Mouse (Mus musculus) megakaryocyte-erythroid progenitor cell, adult 5-6 weeks (primary cell): ENCODE results near the gene Syn3. TPM values are rescaled to one million over a fixed set of nuclear protein-coding genes. Genes with fewer than 3 reads are reported as not detected.
"Not testable (repeated sequence)": the region's sequence is repeated elsewhere in the genome, so short reads cannot be mapped to it uniquely, and the experiment has no call there.

Source experiments
- ATAC-seq: replicated peaks from 2 replicates; pipeline ENCODE4 v1.8.0; 2016; ENCODE audit warnings: mild to moderate bottlenecking, inconsistent platforms; ENCODE audit not compliant: severe bottlenecking, poor library complexity, low FRiP score, low TSS enrichment
- total RNA-seq, 2 experiments: library from RNA; stranded (forward) in 1 of 2; stranded (reverse) in 1 of 2; fragments of 200-1000, 215-1000 nt in 1 of 2; fragments of >200 nt in 1 of 2; fragmentation: Nextera tagmentation in 1 of 2; gene quantifications; 2 replicates each; pipeline ENCODE4 v1.2.3; 2014 to 2017

Syn3 gene
- total RNA-seq, 2 experiments from 2014 or later = 0.14 to 0.59 TPM

DNA sequence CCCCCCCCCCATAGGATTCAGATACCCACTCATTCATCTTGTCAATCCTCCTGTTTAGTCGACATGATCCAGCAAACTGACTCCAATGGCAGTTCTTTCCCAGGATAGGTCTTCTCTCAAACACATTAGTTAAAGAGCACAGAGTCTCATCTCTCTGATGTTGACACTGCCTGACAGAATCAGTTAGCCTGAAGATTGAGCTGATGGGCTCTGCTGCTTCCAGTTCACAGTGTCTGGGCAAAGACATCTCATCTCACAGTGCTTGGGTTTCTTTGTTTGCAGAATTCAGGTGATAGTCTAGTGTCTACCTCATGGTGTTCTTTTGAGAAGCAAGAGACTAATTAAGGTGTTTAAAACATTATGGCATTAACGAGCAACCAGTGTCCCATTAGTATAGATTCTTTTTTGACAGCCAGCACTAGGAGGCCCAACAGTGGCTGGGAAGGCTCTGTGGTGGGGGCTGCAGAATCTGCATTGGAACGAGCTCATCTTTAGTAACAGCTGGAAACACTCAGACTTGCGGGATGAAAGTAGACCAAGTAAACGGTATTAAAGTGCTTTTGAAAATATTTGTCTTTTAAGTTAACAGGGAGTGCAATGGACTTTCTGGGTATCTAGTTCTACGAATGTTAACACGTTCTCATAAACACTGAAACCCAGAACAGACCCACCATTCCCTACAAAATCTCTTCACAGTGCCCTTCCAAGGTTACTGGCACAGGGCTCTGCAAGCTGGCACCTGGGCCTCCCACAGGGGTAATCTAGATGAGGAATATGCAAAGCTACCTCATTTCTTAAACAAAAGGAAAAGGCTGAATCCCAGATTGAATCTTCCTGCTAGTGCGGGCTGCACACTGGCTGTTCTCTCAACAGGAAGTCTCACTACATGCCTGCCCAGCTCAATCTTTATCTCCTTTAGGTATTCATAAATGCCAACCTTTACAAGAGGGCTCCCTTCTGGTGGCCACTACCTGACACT, 24.2 kb downstream of the Syn3 start:
- ATAC-seq = no peak

DNA sequence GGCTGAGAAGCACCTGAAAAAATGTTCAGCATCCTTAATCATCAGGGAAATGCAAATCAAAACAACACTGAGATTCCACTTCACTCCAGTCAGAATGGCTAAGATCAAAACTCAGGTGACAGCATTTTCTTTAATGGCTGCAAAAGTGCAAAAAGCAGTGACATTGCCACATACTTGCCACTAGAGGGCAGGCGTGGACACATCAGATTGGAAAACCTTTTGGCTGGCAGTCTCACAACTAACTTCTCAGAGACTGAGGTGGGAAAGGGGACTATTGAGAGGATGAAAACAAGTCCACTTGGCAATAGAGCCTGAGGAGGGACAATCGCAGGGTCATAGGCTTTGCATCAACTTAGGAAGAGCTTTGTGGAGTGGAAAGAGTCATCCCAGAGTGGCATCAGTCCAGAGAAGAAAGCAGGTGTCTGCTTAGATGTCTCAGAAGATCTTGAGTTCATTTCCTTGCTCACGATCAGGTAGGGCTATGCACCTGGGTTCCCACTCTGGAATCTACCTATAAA, 25.0 kb downstream of the Syn3 start:
- peak; percentile 81; the same call in 1 of the 2 replicates for ATAC-seq

DNA sequence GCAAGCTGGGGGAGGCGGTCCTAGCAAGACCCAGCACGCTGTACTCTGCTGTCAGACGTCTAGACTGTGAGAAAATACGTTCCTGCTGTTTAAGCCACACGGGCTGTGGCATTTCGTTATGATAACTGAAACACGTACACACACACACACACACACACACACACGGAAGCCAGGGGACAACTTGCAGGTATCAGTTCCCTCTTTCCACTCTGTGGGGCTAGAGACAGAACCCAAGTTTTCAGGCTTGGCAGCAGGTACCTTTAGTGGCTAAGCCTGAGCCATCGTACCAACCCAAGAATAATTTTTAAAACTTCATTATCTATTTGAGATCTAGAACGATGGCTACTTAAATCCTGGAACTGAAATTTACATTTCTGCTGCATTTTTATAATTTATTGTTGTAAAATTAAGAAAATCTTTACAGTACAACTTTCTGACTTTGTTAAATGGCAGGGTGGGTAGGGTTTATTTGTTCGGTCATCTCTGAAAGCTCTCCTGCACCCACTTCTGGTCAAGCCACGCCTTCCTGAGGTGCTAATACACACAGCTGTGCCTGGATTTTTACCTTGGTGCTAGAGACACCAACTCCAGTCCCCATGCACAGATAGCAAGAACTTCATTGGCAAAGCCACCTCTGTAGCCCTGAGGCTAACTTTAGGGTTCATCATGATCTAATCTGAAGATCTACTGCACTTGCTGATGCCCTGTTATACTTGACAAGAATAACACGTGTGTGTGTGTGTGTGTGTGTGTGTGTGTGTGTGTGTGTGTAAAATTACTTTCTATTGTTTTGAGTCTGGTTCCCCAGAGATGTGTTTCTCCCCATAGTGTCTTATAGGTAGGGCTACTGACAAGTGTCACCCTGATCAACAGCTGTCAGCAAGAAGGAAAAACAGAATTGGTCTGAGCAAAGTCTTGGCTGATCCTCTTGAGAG, 29.8 kb downstream of the Syn3 start:
- no peak for ATAC-seq

DNA sequence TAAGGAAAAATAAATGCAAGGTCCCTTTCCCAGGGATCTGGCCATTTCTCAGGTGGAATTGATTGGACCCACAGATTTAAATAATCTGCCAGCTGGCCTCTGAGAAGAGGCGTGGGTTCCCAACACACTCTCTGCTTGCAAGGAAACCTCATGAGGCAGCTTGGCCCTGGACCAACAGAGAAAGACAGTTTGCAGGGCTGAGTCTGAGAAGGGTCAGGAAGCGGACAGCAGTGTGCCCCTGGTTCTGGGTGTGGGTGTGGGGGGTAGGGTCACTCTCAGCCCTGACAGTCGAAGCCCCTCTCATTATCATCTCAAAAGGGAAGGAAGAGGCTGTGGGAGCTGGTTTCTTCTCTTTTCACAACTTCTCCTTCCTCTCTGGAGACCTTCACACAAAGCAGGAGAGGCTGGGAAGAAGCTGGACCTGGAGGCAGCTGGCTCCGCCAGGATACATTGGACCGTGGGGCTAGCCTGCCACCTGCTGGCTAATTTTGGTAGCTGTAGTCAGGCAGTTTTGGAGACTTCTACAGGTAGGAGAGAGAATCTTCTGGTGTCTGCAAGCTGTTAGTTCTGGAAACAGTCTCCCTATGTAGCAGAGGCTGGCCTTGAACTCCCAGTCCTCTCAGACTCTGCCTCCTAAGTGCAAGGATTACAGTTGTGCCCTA, 35.0 kb downstream of the Syn3 start:
- ATAC-seq = peak; percentile 84

DNA sequence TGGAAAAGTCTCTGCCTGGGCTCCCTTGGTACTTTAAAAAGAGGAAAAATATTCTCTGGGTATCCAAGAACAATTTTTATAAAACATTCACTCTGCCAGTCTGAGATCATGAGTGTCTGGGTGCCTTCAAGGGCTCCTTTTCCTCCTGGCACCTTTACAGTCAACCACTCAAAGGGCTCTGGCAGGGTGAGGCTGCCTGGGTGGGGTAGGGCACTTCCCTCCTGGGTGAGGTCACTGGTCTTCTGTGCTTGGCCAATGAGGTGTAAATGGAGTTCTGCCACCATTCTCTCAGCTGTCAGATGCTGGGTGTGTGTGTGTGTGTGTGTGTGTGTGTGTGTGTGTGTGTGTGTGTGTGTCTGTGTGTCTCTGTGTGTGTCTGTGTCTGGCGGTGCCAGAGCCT, 39.1 kb downstream of the Syn3 start:
- ATAC-seq = no peak

DNA sequence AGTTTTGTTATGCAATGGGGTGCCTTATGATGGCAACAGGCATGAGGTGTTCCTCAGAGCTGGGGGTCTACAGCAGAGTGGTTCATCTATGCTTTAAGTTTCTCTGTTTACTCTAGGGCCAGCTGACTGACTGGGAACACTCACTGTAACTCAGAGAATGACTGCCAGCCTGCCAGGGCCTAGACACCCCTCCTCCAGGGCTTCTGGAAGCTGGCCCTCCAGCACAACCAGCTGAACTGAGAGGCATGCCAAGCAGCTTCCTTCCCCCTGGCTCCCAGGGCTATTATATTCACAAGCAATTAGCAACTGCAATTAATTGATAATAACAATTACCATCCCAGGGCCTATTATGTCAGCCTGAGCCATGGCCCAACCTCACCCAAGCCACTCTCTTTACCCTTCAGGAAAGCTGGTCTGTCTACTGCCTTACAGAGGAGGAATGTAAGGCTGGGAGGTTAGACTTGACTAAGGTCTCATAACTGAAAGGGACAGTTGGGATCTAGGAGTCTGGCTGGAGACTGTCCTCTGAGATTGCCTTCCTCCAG, 41.0 kb downstream of the Syn3 start:
- no peak for ATAC-seq

DNA sequence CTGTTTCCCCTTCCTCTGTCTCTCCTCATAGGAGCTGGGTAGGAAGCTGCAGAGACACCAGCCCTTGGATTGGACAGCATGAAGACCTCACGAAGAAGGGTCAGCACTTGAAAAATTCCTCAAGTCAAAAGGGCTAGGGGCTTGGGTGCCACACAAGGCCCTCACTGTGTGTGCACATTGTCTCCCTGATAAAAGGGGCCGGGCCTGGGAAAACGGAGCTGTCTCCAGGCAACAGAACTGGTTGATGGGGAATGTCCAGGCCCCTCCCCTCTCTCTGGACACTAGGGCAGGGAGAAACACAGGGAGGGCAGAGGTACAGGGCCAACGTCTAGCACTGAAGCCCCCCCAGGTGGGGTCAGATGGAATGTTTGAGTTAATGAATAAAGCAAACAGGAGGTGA, 41.5 kb downstream of the Syn3 start:
- ATAC-seq = no peak

DNA sequence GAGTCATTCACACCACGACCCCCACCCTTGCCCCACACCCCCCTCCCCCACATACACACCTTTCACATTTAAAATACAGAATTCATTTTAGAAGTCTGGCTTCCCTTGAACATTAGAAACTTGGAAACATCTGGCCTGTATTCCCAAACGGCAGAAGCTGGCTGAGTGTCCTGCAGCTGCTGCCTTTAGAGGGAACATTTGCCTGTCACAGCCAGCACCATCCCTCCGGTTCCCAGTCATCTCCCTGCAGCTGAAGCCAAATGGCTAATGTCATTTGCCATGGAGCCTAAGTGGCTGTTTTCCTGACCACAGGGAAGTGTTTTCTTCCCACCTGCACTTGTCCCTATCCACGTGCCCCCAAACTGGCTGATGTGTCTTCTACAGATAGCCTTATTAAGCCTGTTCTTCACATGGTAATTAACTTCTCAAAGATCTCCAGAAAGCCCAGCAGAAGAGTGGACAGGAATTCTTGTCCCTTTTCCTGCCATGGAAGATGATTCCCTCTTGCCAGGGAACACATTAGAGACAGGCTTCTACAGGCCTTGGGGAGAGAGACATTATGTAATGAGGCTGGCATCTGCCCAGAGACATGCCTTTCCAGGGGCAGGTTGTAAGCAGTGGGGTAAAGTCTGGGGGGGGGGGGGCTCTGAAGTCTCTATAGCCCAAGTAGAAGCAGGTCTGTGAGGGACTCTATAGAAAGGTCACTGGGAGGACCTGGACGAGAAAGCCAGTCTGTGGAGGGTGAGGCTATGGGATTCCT, 43.2 kb downstream of the Syn3 start:
- no peak for ATAC-seq

DNA sequence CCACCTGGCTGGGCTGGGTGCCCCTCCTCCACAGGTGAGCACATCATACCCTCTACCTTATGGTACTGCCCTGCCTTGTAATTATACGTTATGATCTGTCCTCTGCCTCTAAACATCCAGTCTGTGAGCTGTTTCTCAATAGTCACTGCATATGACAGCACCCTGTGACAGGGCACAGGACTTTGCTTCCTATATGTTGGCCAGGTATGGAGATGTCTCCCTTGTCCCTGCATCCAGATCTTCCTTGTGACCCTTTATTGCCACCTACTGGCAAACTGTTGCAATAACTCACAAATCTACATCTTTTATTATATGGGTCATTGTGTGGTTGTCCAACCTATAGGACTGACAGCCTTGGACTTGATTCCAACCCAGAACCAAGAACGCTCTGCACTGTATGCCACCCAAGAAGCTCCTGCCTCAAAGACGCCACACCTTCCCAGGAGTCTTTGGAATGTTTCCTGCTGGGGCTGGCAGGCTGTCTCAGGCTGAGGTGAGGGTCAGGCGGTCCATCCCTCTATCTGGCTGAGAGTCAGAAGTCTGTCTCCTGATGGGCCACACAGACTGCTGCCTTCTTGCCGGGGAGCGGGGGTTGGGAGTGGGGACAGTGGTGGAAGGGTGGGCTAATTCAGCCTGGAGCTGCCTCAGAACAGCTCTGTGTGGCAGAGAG, 46.2 kb downstream of the Syn3 start:
- peak; percentile 81 for ATAC-seq

DNA sequence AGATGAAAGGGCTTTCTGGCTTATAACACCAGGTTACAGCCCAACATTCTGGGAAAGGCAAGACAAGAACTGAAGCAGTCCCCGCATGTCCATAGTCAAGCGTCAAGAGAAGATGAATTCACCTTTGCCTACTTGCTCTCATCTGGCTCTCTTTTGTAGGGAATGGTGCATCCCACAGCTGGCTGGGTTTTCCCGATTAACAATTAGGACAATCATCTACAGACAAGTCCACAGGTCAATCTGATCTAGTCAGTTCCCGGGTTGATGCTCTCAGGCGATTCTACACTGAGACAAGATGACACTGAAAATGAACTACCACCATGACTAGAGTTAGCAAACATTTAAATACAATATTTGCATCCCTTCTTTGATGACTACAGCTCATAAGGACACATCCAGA, 47.4 kb downstream of the Syn3 start:
- no peak for ATAC-seq

DNA sequence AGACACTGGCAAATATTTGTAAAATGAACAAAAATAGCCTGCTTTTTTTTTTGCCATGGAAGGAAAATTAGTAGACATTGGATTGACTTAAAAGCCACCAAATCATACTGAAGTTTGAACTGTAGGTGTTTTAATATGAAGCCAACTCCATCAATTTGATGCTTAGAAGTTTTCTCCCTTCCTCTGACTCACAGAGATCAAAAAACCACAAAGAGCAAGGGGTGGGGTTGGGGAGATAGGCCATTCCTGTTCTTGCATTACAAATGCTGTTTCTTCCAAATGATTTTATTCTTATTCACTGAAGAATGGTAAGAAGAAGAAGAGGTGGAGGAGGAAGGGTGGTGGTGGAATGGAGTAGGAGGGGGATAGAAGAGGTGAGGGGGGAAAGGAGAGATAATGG, 52.0 kb downstream of the Syn3 start:
- no peak for ATAC-seq

DNA sequence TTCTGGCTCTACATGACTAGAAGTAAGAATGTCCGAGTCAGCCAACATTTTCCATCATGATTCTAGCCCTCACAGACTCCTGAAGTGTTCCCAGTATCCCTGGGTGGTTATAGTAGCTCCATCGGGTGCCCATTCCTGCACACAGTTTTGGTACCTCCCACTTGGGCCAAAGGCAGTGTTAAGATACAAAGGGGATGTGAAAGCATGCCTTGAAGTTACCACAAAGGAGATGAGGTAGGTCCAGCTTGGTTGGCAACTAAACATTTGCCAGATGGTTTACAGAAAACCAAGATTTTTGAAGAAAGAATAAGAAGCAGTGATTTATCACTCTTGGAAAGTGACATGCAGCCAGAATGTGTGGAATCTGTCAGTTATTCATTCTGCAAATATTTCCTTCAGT, 53.5 kb downstream of the Syn3 start:
- no peak for ATAC-seq

DNA sequence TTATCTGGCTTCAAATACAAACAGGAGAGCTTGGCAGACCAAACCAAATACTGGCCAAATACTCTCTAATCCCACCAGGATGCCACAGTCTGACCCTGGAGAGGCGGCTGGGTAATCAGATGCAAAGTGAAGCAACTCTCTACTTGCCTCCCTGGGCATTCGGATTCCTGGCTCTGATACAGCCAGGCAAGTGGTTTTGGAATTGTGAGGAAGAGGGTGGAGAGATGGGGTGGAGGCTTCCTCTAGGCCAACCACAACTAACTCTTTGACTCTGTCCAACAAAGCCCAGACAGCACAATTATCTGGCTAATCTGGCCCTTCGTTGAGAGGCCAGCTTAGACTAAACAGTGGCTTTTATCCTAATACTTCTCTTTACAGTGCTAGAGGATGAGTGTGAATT, 54.0 kb downstream of the Syn3 start:
- ATAC-seq = no peak

DNA sequence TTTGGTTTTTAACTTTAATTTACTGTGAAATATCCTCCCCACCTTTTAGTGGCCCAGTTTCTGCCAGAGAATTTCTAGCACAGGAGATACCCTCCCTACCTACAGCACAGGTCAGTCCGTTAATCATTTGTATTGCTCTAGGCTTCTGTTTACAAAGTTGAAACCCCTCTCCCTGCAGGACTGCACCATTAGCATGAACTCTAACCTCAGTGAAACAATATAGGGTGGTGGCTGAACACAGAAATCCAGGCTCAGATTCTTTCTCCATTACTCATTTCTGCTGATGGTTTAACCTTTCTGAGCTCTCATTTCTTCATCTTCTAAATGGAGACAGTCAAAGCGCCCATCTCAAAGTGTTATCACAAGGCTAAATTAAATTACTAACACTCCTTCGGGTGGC, 56.9 kb downstream of the Syn3 start:
- ATAC-seq = no peak

DNA sequence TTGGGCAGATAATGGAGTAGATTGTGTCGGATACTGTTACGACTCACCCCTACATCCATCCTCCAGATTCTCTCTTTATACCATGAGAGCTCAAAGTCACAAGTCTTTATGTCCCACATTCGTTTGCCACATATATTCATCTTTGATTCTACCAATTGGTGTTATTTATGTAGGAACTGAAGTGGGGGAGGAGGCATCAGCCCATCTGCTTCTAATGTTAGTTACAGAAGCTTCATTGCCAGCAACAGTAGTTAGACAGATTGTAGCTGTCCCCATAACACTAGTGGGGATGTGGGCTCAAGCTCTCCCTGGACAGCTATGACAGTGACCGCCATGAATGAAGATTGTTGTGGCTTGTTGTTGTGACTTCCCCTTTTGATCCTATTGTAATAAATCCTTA, 59.1 kb downstream of the Syn3 start:
- ATAC-seq = no peak

DNA sequence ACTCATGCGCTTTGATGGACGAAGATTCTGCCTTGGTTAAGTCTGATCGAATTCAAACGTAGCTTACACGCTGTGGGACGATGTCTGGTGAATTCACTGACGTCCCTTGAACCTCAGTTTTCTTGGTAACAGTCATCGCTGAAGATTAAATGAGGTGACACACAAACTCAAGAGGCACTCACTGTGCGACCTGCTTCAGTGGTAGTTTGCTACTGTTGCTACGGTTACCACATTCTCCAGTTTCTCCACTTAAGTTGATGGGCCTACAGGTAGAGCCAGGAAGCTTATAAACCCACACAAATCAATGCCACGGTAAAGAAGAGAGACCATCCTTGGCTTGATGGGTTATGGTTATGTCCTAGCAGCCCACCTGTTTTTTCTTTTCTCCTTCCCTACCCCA, 61.4 kb downstream of the Syn3 start:
- ATAC-seq = no peak

DNA sequence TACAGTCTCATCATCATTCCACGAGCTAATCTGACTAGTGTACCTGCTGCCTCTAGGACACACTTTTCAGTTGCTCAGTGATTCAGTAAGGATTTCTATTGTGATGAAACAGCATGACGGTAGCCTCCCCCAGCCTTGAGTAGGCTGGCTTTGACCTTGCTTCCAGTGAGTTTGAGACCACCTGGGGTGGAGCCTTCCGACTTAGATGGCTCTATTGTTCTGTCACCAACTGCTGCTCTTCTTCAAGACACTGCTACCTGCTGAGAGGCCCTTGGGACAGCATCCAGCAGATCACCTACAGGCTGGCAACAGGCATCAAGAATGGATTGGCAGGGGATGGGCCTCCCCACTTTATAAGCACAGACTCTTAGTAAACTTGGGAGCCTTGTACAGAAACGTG, 63.7 kb downstream of the Syn3 start:
- ATAC-seq = not testable (repeated sequence)

DNA sequence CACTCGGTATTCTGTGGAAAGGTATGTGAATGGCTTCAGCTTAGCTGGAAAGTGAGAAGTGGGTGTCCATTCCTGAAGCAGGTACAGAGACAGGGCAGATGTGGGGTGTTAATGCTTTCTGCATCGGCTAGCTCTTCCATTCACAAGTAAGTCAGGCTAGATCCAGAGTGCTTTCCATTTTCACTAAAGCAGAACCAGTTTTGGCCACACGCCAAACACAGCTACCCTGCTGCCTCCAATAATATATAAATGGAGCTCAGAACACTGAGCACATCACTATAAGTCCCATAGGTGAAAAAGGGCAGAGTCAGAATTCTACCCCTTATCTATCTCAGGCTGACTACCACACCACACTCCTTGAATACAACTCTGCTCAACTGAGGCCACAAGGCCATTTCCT, 69.0 kb downstream of the Syn3 start:
- no peak for ATAC-seq
